Mouse (Mus musculus) intestine, embryonic 16.5 days (tissue): ENCODE results near the gene Clptm1. TPM values are rescaled to one million over a fixed set of nuclear protein-coding genes. Genes with fewer than 3 reads are reported as not detected.

Experiments used
- ATAC-seq: fragments of 200-750 bp; cut with Nextera tagmentation; 2 replicates; pipeline ENCODE4 v1.8.0; 2017; ENCODE audit warnings: moderate TSS enrichment, moderate library complexity
- H3K27ac ChIP-seq: fragments of 300-500 bp; sonication (generic); 2 replicates; pipeline ENCODE4 v1.5.1; 2014; ENCODE audit warnings: mild to moderate bottlenecking, low read length
- H3K27me3 ChIP-seq: fragments of 300-500 bp; sonication (generic); replicated peaks from 2 replicates; pipeline ENCODE4 v1.6.1; 2014; ENCODE audit warnings: low read length, control low read depth, mixed read lengths; ENCODE audit not compliant: control insufficient read depth, insufficient read depth
- H3K36me3 ChIP-seq: fragments of 300-500 bp; sonication (generic); 2 replicates; pipeline ENCODE4 v1.6.1; 2014; ENCODE audit warnings: low read length, control low read depth; ENCODE audit not compliant: control insufficient read depth, insufficient read depth
- H3K4me1 ChIP-seq: fragments of 300-500 bp; sonication (generic); 2 replicates; pipeline ENCODE4 v1.6.1; 2014; ENCODE audit warnings: low read length, control low read depth, mixed read lengths; ENCODE audit not compliant: control insufficient read depth, insufficient read depth
- H3K4me2 ChIP-seq: fragments of 300-500 bp; sonication (generic); 2 replicates; pipeline ENCODE4 v1.6.1; 2014; ENCODE audit warnings: low read depth, low read length, control low read depth
- H3K4me3 ChIP-seq: fragments of 300-500 bp; sonication (generic); 2 replicates; pipeline ENCODE4 v1.5.1; 2014; ENCODE audit warnings: mild to moderate bottlenecking, low read length
- H3K9ac ChIP-seq: fragments of 300-500 bp; sonication (generic); 2 replicates; pipeline ENCODE4 v1.6.1; 2014; ENCODE audit warnings: low read depth, low read length
- H3K9me3 ChIP-seq: fragments of 300-500 bp; sonication (generic); 2 replicates; pipeline ENCODE4 v1.6.1; 2016; ENCODE audit warnings: low read length, control low read depth; ENCODE audit not compliant: control insufficient read depth
- WGBS: fragments of 180-500 bp; shearing (Covaris S2); extraction: QIAGEN DNeasy Blood & Tissue Kit; methylation state at CpG from one replicate; pipeline ENCODE4 v1.1.7; 2014; 5-methylcytosine and 5-hydroxymethylcytosine counted together
- polyA plus RNA-seq: library from polyadenylated mRNA; unstranded; fragments of >200 nt; fragmentation: Nextera tagmentation; extraction: Ambion mirVana; gene quantifications from 2 replicates; pipeline ENCODE4 v1.2.1, GENCODE M21; 2015

The Clptm1 gene
- polyA plus RNA-seq, 1 experiment from 2014 or later: 70.5 TPM

GRCm38 (mm10) chr7:19628536-19629360, 36.1 kb downstream of the Clptm1 start:
- H3K27ac ChIP-seq: peak overlapping the region; percentile 93
- H3K36me3 ChIP-seq: peaks cover 7% of the 10 kb centered on the region
- H3K4me1 ChIP-seq: peaks cover 11% of the 10 kb centered on the region
- ATAC-seq: peak; percentile 91
- under 1% methylated on average over 57 of the region's 57 CpGs for WGBS
- H3K9me3 ChIP-seq: no peaks in the 10 kb centered on the region
- peak overlapping the region; percentile 72 for H3K9ac ChIP-seq
- H3K4me3 ChIP-seq: peak overlapping the region; percentile 79
- H3K27me3 ChIP-seq: no peaks in the 10 kb centered on the region
- H3K4me2 ChIP-seq: peak overlapping the region; percentile 91

- H3K4me2 ChIP-seq: peak overlapping the region; percentile 91
- no peaks in the 10 kb centered on the region for H3K27me3 ChIP-seq
- H3K4me3 ChIP-seq: peak overlapping the region; percentile 79
- peaks cover 1% of the 10 kb centered on the region; the same call in 1 of the 2 replicates for H3K36me3 ChIP-seq
- no peak for ATAC-seq
- peaks cover 15% of the 10 kb centered on the region for H3K4me1 ChIP-seq
- 12% methylated on average over 17 of the region's 17 CpGs for whole genome bisulfite sequencing
- no peaks in the 10 kb centered on the region for H3K9me3 ChIP-seq
- peak overlapping the region; percentile 55 for H3K27ac ChIP-seq
- H3K9ac ChIP-seq: peak overlapping the region; percentile 36
These were observed 36.7 kb downstream of the Clptm1 start for GRCm38 (mm10) chr7:19628192-19628535.

GRCm38 (mm10) chr7:19627721-19628120, 37.1 kb downstream of the Clptm1 start:
- peak overlapping the region; percentile 91 for H3K4me2 ChIP-seq

GRCm38 (mm10) chr7:19623433-19623832, 41.4 kb downstream of the Clptm1 start:
- Histone ChIP-seq H3K27ac (peak overlapping the region; percentile 75), H3K27me3 (no peaks in the 10 kb centered on the region), H3K4me2 (no peak overlapping the region; the same call in 1 of the 2 replicates), H3K4me3 (no peak overlapping the region), H3K9ac (no peak overlapping the region), H3K36me3 (no peaks in the 10 kb centered on the region; the same call in 1 of the 2 replicates), H3K9me3 (no peaks in the 10 kb centered on the region), H3K4me1 (peaks cover 21% of the 10 kb centered on the region)
- ATAC-seq: peak; percentile 67
- WGBS: 55% methylated on average over 2 of the region's 2 CpGs

More at GRCm38 (mm10) chr7:19627721-19628120, 37.1 kb downstream of the Clptm1 start:
- Histone ChIP-seq H3K4me1 (peaks cover 19% of the 10 kb centered on the region), H3K4me3 (peak overlapping the region; percentile 79), H3K27ac (peak overlapping the region; percentile 55; the same call in 1 of the 2 replicates), H3K9ac (peak overlapping the region; percentile 36; the same call in 1 of the 2 replicates), H3K36me3 (no peaks in the 10 kb centered on the region), H3K27me3 (no peaks in the 10 kb centered on the region), H3K9me3 (no peaks in the 10 kb centered on the region)
- no peak for ATAC-seq
- WGBS: 66% methylated on average over 3 of the region's 3 CpGs

- no peak overlapping the region for H3K4me2 ChIP-seq
- H3K4me3 ChIP-seq: no peak overlapping the region
- H3K9me3 ChIP-seq: no peaks in the 10 kb centered on the region
- H3K4me1 ChIP-seq: peaks cover 18% of the 10 kb centered on the region
- 0 out of 2 replicates have a peak, but pooled peaks have one; percentile 8 for ATAC-seq
- no peaks in the 10 kb centered on the region for H3K27me3 ChIP-seq
- 26% methylated on average over 6 of the region's 6 CpGs for WGBS
- H3K36me3 ChIP-seq: no peaks in the 10 kb centered on the region; the same call in 1 of the 2 replicates
- no peak overlapping the region; the same call in 1 of the 2 replicates for H3K27ac ChIP-seq
- no peak overlapping the region for H3K9ac ChIP-seq
These were observed 42.6 kb downstream of the Clptm1 start for GRCm38 (mm10) chr7:19622241-19622640.

GRCm38 (mm10) chr7:19620811-19621210, 44.0 kb downstream of the Clptm1 start:
- Histone ChIP-seq H3K36me3 (no peaks in the 10 kb centered on the region; the same call in 1 of the 2 replicates), H3K4me1 (peaks cover 18% of the 10 kb centered on the region), H3K4me3 (no peak overlapping the region), H3K4me2 (no peak overlapping the region), H3K27me3 (no peaks in the 10 kb centered on the region), H3K27ac (no peak overlapping the region), H3K9me3 (no peaks in the 10 kb centered on the region), H3K9ac (no peak overlapping the region)
- 90% methylated on average over 7 of the region's 7 CpGs for WGBS
- ATAC-seq: no peak

GRCm38 (mm10) chr7:19619004-19619801, 45.6 kb downstream of the Clptm1 start:
- ATAC-seq: peak; percentile 57
- Histone ChIP-seq H3K4me1 (peaks cover 18% of the 10 kb centered on the region), H3K4me2 (peak overlapping the region; percentile 50), H3K9me3 (no peaks in the 10 kb centered on the region), H3K4me3 (peak overlapping the region; percentile 28), H3K27ac (no peak overlapping the region), H3K27me3 (no peaks in the 10 kb centered on the region), H3K9ac (peak overlapping the region; percentile 60), H3K36me3 (peaks cover 2% of the 10 kb centered on the region; the same call in 1 of the 2 replicates)
- 11% methylated on average over 35 of the region's 35 CpGs for WGBS

GRCm38 (mm10) chr7:19615036-19615577, 49.7 kb downstream of the Clptm1 start:
- no peaks in the 10 kb centered on the region for H3K27me3 ChIP-seq
- peaks cover 4% of the 10 kb centered on the region; the same call in 1 of the 2 replicates for H3K4me1 ChIP-seq
- H3K27ac ChIP-seq: no peak overlapping the region
- H3K9me3 ChIP-seq: no peaks in the 10 kb centered on the region
- peak; percentile 78 for ATAC-seq
- H3K36me3 ChIP-seq: peaks cover 2% of the 10 kb centered on the region; the same call in 1 of the 2 replicates
- no peak overlapping the region for H3K4me3 ChIP-seq
- H3K9ac ChIP-seq: no peak overlapping the region
- no peak overlapping the region for H3K4me2 ChIP-seq
- WGBS: 79% methylated on average over 12 of the region's 12 CpGs

- ATAC-seq: no peak
- Histone ChIP-seq H3K9ac (no peak overlapping the region), H3K9me3 (no peaks in the 10 kb centered on the region), H3K27ac (no peak overlapping the region), H3K4me2 (no peak overlapping the region), H3K27me3 (no peaks in the 10 kb centered on the region), H3K4me1 (no peaks in the 10 kb centered on the region), H3K4me3 (no peak overlapping the region), H3K36me3 (peaks cover 2% of the 10 kb centered on the region; the same call in 1 of the 2 replicates)
- WGBS: 84% methylated on average over 5 of the region's 5 CpGs
These were observed 53.9 kb downstream of the Clptm1 start for GRCm38 (mm10) chr7:19610969-19611368.
